Mouse (Mus musculus): ENCODE data around the gene Dlgap1. TPM values are rescaled to one million over a fixed set of nuclear protein-coding genes. Genes with fewer than 3 reads are reported as not detected.

Gene Dlgap1
- polyA plus RNA-seq, 1 experiment from 2014 or later, result not detected

GRCm38 (mm10) chr17:70751161-70751651 lies 782.3 kb downstream of the Dlgap1 start:
- WGBS (ENCODE audit: missing documents), result 15% methylated on average over 19 of the region's 19 CpGs
- H3K4me3 ChIP-seq (ENCODE audit: inconsistent target), result peak overlapping the region; percentile 33
- H3K79me2 ChIP-seq (ENCODE audit: inconsistent target), result no peaks in the 10 kb centered on the region
- no peaks in the 10 kb centered on the region for H3K36me3 ChIP-seq (ENCODE audit: inconsistent target)
- H3K27ac ChIP-seq, result peak overlapping the region; percentile 62

DNA sequence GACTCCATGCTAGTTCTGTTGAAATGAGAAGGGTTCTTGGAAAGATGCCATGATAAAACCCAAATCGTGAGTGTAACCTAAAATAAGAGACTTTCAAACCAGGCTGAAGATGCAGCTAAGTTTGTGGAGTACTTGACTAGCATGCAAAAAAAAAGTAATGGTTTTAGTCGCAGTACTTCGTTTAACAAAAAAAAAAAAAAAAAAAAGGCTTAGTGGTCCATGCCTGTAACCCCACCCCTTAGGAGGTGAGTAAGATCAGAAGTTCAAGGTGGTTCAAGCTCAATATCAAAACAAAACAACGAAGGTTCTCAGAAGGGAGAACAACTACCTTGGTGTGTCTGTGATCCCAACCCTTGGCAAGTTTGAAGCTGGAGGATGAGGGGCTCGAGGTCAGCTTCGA lies 782.8 kb downstream of the Dlgap1 start:
- Histone ChIP-seq H3K27ac (peak overlapping the region; percentile 62), H3K36me3 (ENCODE audit: inconsistent target) (no peaks in the 10 kb centered on the region), H3K79me2 (ENCODE audit: inconsistent target) (no peaks in the 10 kb centered on the region), H3K4me3 (ENCODE audit: inconsistent target) (peak overlapping the region; percentile 33)
- WGBS (ENCODE audit: missing documents), result 63% methylated on average over 6 of the region's 6 CpGs

DNA sequence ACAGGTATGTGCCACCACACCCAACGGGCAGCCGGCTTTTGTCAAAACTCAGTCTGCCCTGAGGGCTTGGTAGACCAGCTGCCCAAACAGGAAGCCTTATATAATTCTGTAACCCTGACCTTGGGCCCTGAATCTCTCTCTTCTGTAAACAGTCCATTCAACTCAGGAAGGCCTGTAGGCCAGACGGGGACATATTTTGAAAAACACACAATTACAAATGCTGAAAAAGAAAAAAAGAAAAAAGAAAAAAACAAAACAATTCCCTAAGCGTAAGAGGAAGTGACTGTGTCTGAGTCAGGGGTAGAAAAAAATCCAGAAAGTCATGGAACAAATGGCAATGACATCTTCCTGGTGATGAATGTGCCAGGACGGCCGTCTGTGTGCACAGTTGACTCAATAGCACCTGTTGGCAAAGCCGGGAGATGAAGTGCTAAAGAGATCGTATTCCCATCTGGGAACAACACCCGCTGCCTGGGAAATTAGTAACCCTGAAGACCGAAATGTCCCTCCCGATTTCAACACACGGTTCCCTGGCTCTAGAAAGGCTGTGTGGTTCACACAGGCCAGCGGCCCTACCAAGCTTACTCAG lies 784.7 kb downstream of the Dlgap1 start:
- WGBS (ENCODE audit: missing documents), result 82% methylated on average over 13 of the region's 13 CpGs
- Histone ChIP-seq H3K79me2 (ENCODE audit: inconsistent target) (no peaks in the 10 kb centered on the region), H3K27ac (no peak overlapping the region), H3K36me3 (ENCODE audit: inconsistent target) (no peaks in the 10 kb centered on the region), H3K4me3 (ENCODE audit: inconsistent target) (no peak overlapping the region)

DNA sequence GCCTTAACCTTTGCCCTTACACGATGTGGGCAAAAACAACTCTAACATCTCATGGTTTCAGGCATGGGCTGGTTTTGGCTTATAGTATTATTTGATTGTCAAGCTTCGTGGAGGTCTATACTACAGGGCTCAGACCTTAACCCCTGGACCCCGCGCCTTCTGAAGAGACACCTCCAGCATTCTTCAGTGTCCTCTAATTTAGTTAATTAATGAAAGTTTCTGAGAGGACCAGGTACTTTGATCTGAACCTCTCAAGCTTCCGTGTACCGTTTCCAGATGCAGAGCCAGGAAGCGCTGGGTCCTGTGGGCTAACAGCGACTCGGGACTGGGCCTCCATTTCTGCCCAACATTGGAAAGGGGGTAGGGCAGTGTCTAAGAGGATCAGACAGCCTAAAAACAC lies 785.2 kb downstream of the Dlgap1 start:
- no peaks in the 10 kb centered on the region for H3K36me3 ChIP-seq (ENCODE audit: inconsistent target)
- H3K79me2 ChIP-seq (ENCODE audit: inconsistent target), result no peaks in the 10 kb centered on the region
- WGBS (ENCODE audit: missing documents), result 92% methylated on average over 9 of the region's 9 CpGs
- H3K4me3 ChIP-seq (ENCODE audit: inconsistent target), result no peak overlapping the region
- H3K27ac ChIP-seq, result no peak overlapping the region

DNA sequence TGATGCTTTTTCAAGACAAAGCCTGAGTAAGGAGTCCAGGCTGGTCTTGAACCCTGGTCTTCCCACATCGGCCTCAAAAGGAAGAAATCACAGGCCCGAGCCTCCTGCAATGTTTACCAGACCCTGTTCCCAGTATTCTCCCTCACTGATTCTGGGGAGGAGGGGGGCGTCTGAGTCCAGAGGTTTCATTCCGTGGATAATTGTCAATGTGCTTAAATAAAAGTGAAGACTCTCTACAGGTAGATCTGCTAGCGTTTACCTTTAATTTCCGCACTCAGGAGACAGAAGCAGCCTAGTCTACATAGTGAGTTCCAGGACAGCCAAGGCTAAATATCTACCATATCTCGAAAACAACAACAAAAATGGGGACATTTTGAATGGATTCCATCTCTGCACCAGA lies 785.8 kb downstream of the Dlgap1 start:
- Histone ChIP-seq H3K79me2 (ENCODE audit: inconsistent target) (no peaks in the 10 kb centered on the region), H3K27ac (no peak overlapping the region), H3K4me3 (ENCODE audit: inconsistent target) (no peak overlapping the region), H3K36me3 (ENCODE audit: inconsistent target) (no peaks in the 10 kb centered on the region)
- WGBS (ENCODE audit: missing documents), result 55% methylated on average over 7 of the region's 7 CpGs

- no peaks in the 10 kb centered on the region for H3K36me3 ChIP-seq (ENCODE audit: inconsistent target)
- H3K27ac ChIP-seq, result peak overlapping the region; percentile 37
- no peaks in the 10 kb centered on the region for H3K79me2 ChIP-seq (ENCODE audit: inconsistent target)
- 0% methylated on average over 21 of the region's 22 CpGs for WGBS (ENCODE audit: missing documents)
- peak overlapping the region; percentile 37 for H3K4me3 ChIP-seq (ENCODE audit: inconsistent target)
Observed at GRCm38 (mm10) chr17:70755039-70755668, 786.3 kb downstream of the Dlgap1 start.

- Histone ChIP-seq H3K36me3 (ENCODE audit: inconsistent target) (no peaks in the 10 kb centered on the region), H3K27ac (peak overlapping the region; percentile 37), H3K79me2 (ENCODE audit: inconsistent target) (no peaks in the 10 kb centered on the region), H3K4me3 (ENCODE audit: inconsistent target) (peak overlapping the region; percentile 37)
- WGBS (ENCODE audit: missing documents), result 7% methylated on average over 12 of the region's 14 CpGs
Observed at GRCm38 (mm10) chr17:70755669-70756263, 786.9 kb downstream of the Dlgap1 start.

DNA sequence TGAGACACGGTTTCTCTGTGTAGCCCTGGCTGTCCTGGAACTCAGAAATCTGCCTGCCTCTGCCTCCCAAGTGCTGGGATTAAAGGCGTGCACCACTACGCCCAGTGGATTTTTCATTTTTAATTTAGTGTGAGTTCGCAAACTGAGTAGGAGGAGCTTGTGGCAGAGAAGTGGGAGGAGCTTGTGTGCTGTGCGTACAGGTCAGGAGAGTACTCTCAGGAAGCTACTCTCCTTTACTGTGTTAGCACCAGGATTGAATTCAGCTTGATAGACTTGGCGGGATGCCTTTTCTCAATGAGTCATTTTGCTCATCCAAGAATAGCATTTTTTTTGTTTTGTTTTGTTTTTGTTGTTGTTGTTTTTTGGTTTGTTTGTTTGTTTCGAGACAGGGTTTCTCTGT lies 793.1 kb downstream of the Dlgap1 start:
- 95% methylated on average over 5 of the region's 7 CpGs for WGBS (ENCODE audit: missing documents)
- no peaks in the 10 kb centered on the region for H3K36me3 ChIP-seq (ENCODE audit: inconsistent target)

GRCm38 (mm10) chr17:70762634-70763033 lies 793.8 kb downstream of the Dlgap1 start:
- H3K4me3 ChIP-seq (ENCODE audit: inconsistent target), result no peak overlapping the region
- H3K27ac ChIP-seq, result no peak overlapping the region
- H3K79me2 ChIP-seq (ENCODE audit: inconsistent target), result no peaks in the 10 kb centered on the region
- 77% methylated on average over 9 of the region's 10 CpGs for WGBS (ENCODE audit: missing documents)
- H3K36me3 ChIP-seq (ENCODE audit: inconsistent target), result no peaks in the 10 kb centered on the region

More for the DNA sequence above, 793.1 kb downstream of the Dlgap1 start:
- Histone ChIP-seq H3K79me2 (ENCODE audit: inconsistent target) (no peaks in the 10 kb centered on the region), H3K4me3 (ENCODE audit: inconsistent target) (no peak overlapping the region), H3K27ac (no peak overlapping the region)

- Histone ChIP-seq H3K36me3 (ENCODE audit: inconsistent target) (no peaks in the 10 kb centered on the region), H3K27ac (no peak overlapping the region), H3K4me3 (ENCODE audit: inconsistent target) (no peak overlapping the region), H3K79me2 (ENCODE audit: inconsistent target) (no peaks in the 10 kb centered on the region)
- 95% methylated on average over 9 of the region's 9 CpGs for WGBS (ENCODE audit: missing documents)
Observed at GRCm38 (mm10) chr17:70765337-70765736, 796.5 kb downstream of the Dlgap1 start.

- Histone ChIP-seq H3K4me3 (ENCODE audit: inconsistent target) (no peak overlapping the region), H3K36me3 (ENCODE audit: inconsistent target) (no peaks in the 10 kb centered on the region)
- WGBS (ENCODE audit: missing documents), result 75% methylated on average over 15 of the region's 18 CpGs
Observed at GRCm38 (mm10) chr17:70765976-70766375, 797.1 kb downstream of the Dlgap1 start.

DNA sequence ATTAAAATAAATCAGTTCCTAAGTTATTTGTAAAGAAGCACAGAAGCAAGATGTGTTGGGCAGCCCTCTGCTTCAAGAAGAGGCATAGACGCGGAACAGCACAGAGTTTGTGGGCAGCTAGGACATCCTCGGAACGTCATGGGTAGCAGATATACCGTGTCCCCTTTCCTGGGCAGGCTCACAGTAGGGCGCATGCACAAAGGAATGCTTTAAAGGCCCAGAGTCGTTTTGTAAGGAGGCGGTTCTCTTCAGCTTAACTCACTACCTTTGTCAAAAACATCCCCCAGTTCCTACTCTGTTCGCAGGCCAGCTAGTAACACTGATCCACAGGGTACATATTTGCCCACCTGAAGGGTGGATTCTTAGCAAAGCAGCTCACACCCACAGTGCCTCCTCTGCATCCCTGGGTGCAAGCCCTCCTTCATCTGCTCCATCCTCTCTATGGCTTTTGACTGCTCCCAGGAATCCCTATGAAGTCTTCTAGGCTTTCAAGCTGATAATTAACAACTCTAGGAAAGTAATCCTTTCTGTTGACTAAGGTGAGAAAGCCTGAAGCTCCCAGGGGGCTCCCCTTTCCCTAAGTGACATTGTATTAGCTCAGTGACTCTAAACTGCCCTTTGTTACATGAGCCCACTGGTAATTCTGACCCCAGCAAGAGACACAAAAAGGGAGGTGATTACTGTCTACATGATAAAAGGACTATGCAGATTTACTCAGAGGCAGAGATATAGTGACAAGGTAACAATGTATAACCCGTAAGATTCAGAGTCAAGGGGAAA lies 803.4 kb downstream of the Dlgap1 start:
- Histone ChIP-seq H3K4me3 (ENCODE audit: inconsistent target) (no peak overlapping the region), H3K36me3 (ENCODE audit: inconsistent target) (no peaks in the 10 kb centered on the region), H3K27ac (no peak overlapping the region), H3K79me2 (ENCODE audit: inconsistent target) (no peaks in the 10 kb centered on the region)
- WGBS (ENCODE audit: missing documents), result 62% methylated on average over 10 of the region's 10 CpGs

More at GRCm38 (mm10) chr17:70765976-70766375, 797.1 kb downstream of the Dlgap1 start:
- Histone ChIP-seq H3K79me2 (ENCODE audit: inconsistent target) (no peaks in the 10 kb centered on the region), H3K27ac (no peak overlapping the region)

DNA sequence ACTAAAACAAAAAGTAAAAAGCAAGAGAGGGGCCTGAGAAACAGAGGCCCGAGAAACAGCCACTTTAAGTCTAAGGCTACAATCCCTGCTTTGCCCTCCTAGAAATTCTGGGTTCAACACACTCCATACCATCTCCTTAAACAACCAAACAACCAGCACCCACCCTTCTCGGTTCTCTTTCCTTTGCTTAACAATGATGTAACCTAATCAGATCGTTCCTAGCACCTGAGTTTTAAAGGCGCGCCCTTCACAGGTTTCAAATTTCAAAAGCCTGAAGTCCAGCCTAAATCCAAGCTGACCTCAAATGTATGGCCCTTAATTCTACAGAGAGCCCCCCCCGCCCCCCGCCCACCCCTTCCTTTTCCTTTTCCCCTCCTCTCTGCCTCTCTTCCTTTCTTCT lies 810.9 kb downstream of the Dlgap1 start:
- no peaks in the 10 kb centered on the region for H3K79me2 ChIP-seq (ENCODE audit: inconsistent target)
- no peaks in the 10 kb centered on the region for H3K36me3 ChIP-seq (ENCODE audit: inconsistent target)
- H3K4me3 ChIP-seq (ENCODE audit: inconsistent target), result no peak overlapping the region
- H3K27ac ChIP-seq, result no peak overlapping the region
- WGBS (ENCODE audit: missing documents), result 63% methylated on average over 3 of the region's 7 CpGs

GRCm38 (mm10) chr17:70780726-70781689 lies 812.1 kb downstream of the Dlgap1 start:
- no peak overlapping the region for H3K4me3 ChIP-seq (ENCODE audit: inconsistent target)
- no peak overlapping the region for H3K27ac ChIP-seq
- H3K36me3 ChIP-seq (ENCODE audit: inconsistent target), result no peaks in the 10 kb centered on the region
- H3K79me2 ChIP-seq (ENCODE audit: inconsistent target), result no peaks in the 10 kb centered on the region
- 92% methylated on average over 18 of the region's 18 CpGs for WGBS (ENCODE audit: missing documents)

All from macrophage (primary cell).